Mouse (Mus musculus) lung, postnatal 4 days (tissue): ENCODE data around the gene Slc24a3.

Experiments
- DNase-seq, 2 experiments: peaks; one replicate each; pipeline ENCODE4 v3.0.0; 2021

Slc24a3 gene

GRCm38 (mm10) chr2:145562493-145562892, 394.9 kb downstream of the Slc24a3 start:
- DNase-seq, result no peak

GRCm38 (mm10) chr2:145564596-145564995, 397.0 kb downstream of the Slc24a3 start:
- DNase-seq, result no peak

GRCm38 (mm10) chr2:145566904-145567303, 399.4 kb downstream of the Slc24a3 start:
- no peak for DNase-seq

- DNase-seq, result no peak
Observed at GRCm38 (mm10) chr2:145571943-145572342, 404.4 kb downstream of the Slc24a3 start.

- DNase-seq, result no peak
Observed at GRCm38 (mm10) chr2:145574148-145574547, 406.6 kb downstream of the Slc24a3 start.

GRCm38 (mm10) chr2:145583103-145583502, 415.5 kb downstream of the Slc24a3 start:
- no peak for DNase-seq

- no peak for DNase-seq
Observed at GRCm38 (mm10) chr2:145585437-145585836, 417.9 kb downstream of the Slc24a3 start.

- DNase-seq, result peak; percentile 55 to 70
Observed at GRCm38 (mm10) chr2:145588009-145588737, 420.6 kb downstream of the Slc24a3 start.

GRCm38 (mm10) chr2:145591881-145592280, 424.3 kb downstream of the Slc24a3 start:
- DNase-seq, result no peak

- DNase-seq, result peak in 1 of 2 experiments; percentile 12
Observed at GRCm38 (mm10) chr2:145593649-145594347, 426.2 kb downstream of the Slc24a3 start.

GRCm38 (mm10) chr2:145597866-145598265, 430.3 kb downstream of the Slc24a3 start:
- no peak for DNase-seq

GRCm38 (mm10) chr2:145607844-145608243, 440.3 kb downstream of the Slc24a3 start:
- DNase-seq, result no peak

GRCm38 (mm10) chr2:145610796-145611705, 443.5 kb downstream of the Slc24a3 start:
- DNase-seq, result peak in 1 of 2 experiments; percentile 62

GRCm38 (mm10) chr2:145612937-145613336, 445.4 kb downstream of the Slc24a3 start:
- no peak for DNase-seq

GRCm38 (mm10) chr2:145613705-145614104, 446.2 kb downstream of the Slc24a3 start:
- DNase-seq, result no peak

GRCm38 (mm10) chr2:145619688-145620087, 452.1 kb downstream of the Slc24a3 start:
- DNase-seq, result no peak

- DNase-seq, result no peak
Observed at GRCm38 (mm10) chr2:145620709-145621108, 453.2 kb downstream of the Slc24a3 start.

GRCm38 (mm10) chr2:145621119-145621518, 453.6 kb downstream of the Slc24a3 start:
- no peak for DNase-seq

- no peak for DNase-seq
Observed at GRCm38 (mm10) chr2:145631123-145631798, 463.7 kb downstream of the Slc24a3 start.

- peak; percentile 34 to 63 for DNase-seq
Observed at GRCm38 (mm10) chr2:145631799-145632174, 464.2 kb downstream of the Slc24a3 start.

GRCm38 (mm10) chr2:145633811-145634210, 466.3 kb downstream of the Slc24a3 start:
- DNase-seq, result no peak

GRCm38 (mm10) chr2:145640255-145640984, 472.9 kb downstream of the Slc24a3 start:
- DNase-seq, result no peak
